8 mouse cellular contexts compared by ENCODE assay signal in genomic region chr1:63112865-63113261, GRCm38 (mm10). TPM values are rescaled to one million over a fixed set of nuclear protein-coding genes. Genes with fewer than 3 reads are reported as not detected.
DNase-seq lines count a peak whose midpoint lies in the region; ATAC-seq lines count a peak whose summit lies in the region.

No protein-coding gene starts in this region.

- peak; percentile 9 to 30 for DNase-seq in CD8-positive naive resting alpha-beta T cell, adult 2 months (ENCODE audit: low read depth in 2 of 2, low spot score in 2 of 2)
- peak; percentile 32 to 41 for DNase-seq in adrenal gland, adult 18-20 months (ENCODE audit: low spot score in 2 of 2)
- peak; percentile 52 for DNase-seq in embryonic facial prominence, embryonic 10.5 days (ENCODE audit: low spot score)
- peak; percentile 48 to 55 for DNase-seq in lung, postnatal 4 days
- DNase-seq in right cerebral cortex, postnatal 4 days: peak; percentile 17

- peak overlapping the region; percentile 97 for H3K4me3 ChIP-seq in embryonic facial prominence, embryonic 10.5 days
- H3K4me3 ChIP-seq in heart, embryonic 11.5 days (ENCODE audit: low read depth, low read length): peak overlapping the region; percentile 96
- peak overlapping the region; percentile 90 for H3K4me3 ChIP-seq in kidney, embryonic 15.5 days (replicated peaks)

- H3K9ac ChIP-seq in heart, embryonic 11.5 days (ENCODE audit: low read depth, low read length): peak overlapping the region; percentile 100
- peak overlapping the region; percentile 99 for H3K9ac ChIP-seq in kidney, embryonic 15.5 days

- no peaks in the 10 kb centered on the region for H3K9me3 ChIP-seq in embryonic facial prominence, embryonic 10.5 days
- H3K9me3 ChIP-seq in heart, embryonic 11.5 days (replicated peaks; ENCODE audit: control insufficient read depth, low read length): no peaks in the 10 kb centered on the region
- H3K9me3 ChIP-seq in kidney, embryonic 15.5 days (replicated peaks): no peaks in the 10 kb centered on the region

- H3K27ac ChIP-seq in embryonic facial prominence, embryonic 10.5 days (replicated peaks): peak overlapping the region; percentile 100
- H3K27ac ChIP-seq in heart, embryonic 11.5 days (ENCODE audit: low read depth, low read length): peak overlapping the region; percentile 99
- peak overlapping the region; percentile 99 for H3K27ac ChIP-seq in kidney, embryonic 15.5 days

- no peak for ATAC-seq in heart, embryonic 11.5 days (replicated peaks; ENCODE audit: insufficient number of reproducible peaks, low FRiP score, low TSS enrichment)
- ATAC-seq in kidney, embryonic 15.5 days (replicated peaks; ENCODE audit: low FRiP score): peak; percentile 59
- ATAC-seq in inflammation-experienced regulatory T-cells, adult 6 months: no peak

- peaks cover 38% of the 10 kb centered on the region for H3K4me1 ChIP-seq in embryonic facial prominence, embryonic 10.5 days
- H3K4me1 ChIP-seq in heart, embryonic 11.5 days (ENCODE audit: control insufficient read depth, insufficient read depth, low read length): peaks cover 12% of the 10 kb centered on the region
- H3K4me1 ChIP-seq in kidney, embryonic 15.5 days: peaks cover 25% of the 10 kb centered on the region

- H3K27me3 ChIP-seq in embryonic facial prominence, embryonic 10.5 days (replicated peaks; ENCODE audit: low read depth, poor library complexity, severe bottlenecking): no peaks in the 10 kb centered on the region
- no peaks in the 10 kb centered on the region for H3K27me3 ChIP-seq in heart, embryonic 11.5 days (ENCODE audit: control insufficient read depth, insufficient read depth, low read length)
- H3K27me3 ChIP-seq in kidney, embryonic 15.5 days: no peaks in the 10 kb centered on the region

- peak overlapping the region; percentile 81 for H3K4me2 ChIP-seq in heart, embryonic 11.5 days
- H3K4me2 ChIP-seq in kidney, embryonic 15.5 days: peak overlapping the region; percentile 69

- WGBS in embryonic facial prominence, embryonic 10.5 days: 3% methylated on average over 11 of the region's 11 CpGs
- WGBS in heart, embryonic 11.5 days (ENCODE audit: insufficient replicate concordance): 4% methylated on average over 11 of the region's 11 CpGs
- 2% methylated on average over 11 of the region's 11 CpGs for WGBS in kidney, embryonic 15.5 days

- H3K36me3 ChIP-seq in embryonic facial prominence, embryonic 10.5 days (replicated peaks): peaks cover 14% of the 10 kb centered on the region
- H3K36me3 ChIP-seq in heart, embryonic 11.5 days (ENCODE audit: control insufficient read depth, insufficient read depth, low read length): no peaks in the 10 kb centered on the region
- 0 out of 2 replicates have a peak, but pooled peaks cover 5% of the 10 kb centered on the region for H3K36me3 ChIP-seq in kidney, embryonic 15.5 days

RNA-seq across cellular contexts. Expression of gene Ino80d, which starts 1.6 kb away (rescaled TPM):
- 10 to 100 TPM; 24.7 to 27.3 TPM for total RNA-seq in adrenal gland, adult 18-20 months (2021)
- 9.7 and 10.4 TPM in 2 replicates for polyA plus RNA-seq in embryonic facial prominence, embryonic 10.5 days (2016; fragmentation: Nextera tagmentation; extraction: Ambion mirVana)
- 6.1 and 13.8 TPM in 2 replicates for polyA plus RNA-seq in heart, embryonic 11.5 days (2014; fragmentation: Nextera tagmentation; extraction: Ambion mirVana)
- 12.1 and 12.9 TPM in 2 replicates for polyA plus RNA-seq in kidney, embryonic 15.5 days (2015; fragmentation: Nextera tagmentation; extraction: Ambion mirVana)
- polyA plus RNA-seq in inflammation-experienced regulatory T-cells, adult 6 months (2017; shearing (Covaris generic)): 10 to 100 TPM; 17.3 to 27.5 (median 19.9) TPM
